Mouse (Mus musculus): ENCODE measurements around the gene Tcp11l2.

GRCm38 (mm10) chr10:84576029-84576394, 414 bp upstream of the Tcp11l2 start:
- TF ChIP-seq CTCF (IDR thresholded peaks at IDR 0.05; ENCODE audit: control insufficient read depth, insufficient read depth, low read length) (no peak), POLR2A (IDR thresholded peaks at IDR 0.05; ENCODE audit: borderline replicate concordance, control insufficient read depth, low read depth, low read length) (no peak)

All from bone marrow, adult 2 months (tissue).